Mouse (Mus musculus) 416B (cell line): ENCODE results near the gene Gtf2h5.
A peak's percentile ranks its signal among the peaks of the same experiment; 100 is the strongest.

Experiments used
- DNase-seq: peaks from one replicate; pipeline ENCODE4 v3.0.0; 2011; ENCODE audit warnings: low read depth

Gene Gtf2h5

GRCm38 (mm10) chr17:6079287-6080122, at the start of gene Gtf2h5, which contains the start of gene Serac1:
Gene Gtf2h5 (plus strand): TSS chr17:6079786.
Gene Serac1 (minus strand): TSS chr17:6079741.
- peak; percentile 96 for DNase-seq

GRCm38 (mm10) chr17:6035661-6036060, 43.9 kb upstream of the Gtf2h5 start:
- DNase-seq = no peak

DNA sequence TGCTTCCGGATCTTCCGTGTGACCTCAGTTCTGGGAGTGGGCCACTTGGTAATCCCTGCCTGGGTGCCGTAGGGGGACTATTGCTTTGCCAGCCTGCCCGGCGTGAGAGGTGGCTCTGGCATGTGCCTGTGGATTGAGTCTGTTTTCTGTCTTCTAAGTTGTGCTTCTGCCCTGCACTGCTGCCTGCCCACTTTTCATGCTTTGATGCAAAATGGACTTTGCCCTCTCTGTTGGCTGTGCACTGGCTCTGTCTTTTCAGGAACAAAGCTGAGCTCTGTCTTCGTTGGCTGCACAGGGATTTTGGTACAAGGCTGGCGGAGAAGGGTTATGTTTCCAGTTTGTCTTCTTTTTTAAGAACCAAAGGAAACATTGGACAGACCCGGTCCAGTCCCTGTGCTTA, 43.1 kb upstream of the Gtf2h5 start:
- no peak for DNase-seq

GRCm38 (mm10) chr17:6036872-6037271, 42.7 kb upstream of the Gtf2h5 start:
- no peak for DNase-seq

DNA sequence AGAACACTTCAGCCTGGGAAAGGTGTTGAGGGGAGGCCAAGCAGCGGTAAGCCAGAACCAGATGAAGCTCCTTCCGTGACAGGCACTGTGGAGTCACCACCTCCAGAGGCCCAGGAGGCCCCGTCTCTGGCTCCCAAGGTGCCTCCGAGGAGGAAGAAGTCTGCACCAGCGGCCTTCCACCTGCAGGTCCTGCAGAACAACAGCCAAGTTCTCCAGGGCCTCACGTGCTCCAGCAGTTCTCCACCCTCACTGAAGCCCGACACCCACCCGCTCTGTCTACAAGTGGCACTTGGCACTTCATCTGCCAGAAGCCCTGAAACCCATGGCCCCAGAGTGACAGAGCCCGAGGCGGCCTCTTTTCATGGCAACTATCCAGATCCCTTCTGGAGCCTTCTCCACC, 42.1 kb upstream of the Gtf2h5 start:
- no peak for DNase-seq

DNA sequence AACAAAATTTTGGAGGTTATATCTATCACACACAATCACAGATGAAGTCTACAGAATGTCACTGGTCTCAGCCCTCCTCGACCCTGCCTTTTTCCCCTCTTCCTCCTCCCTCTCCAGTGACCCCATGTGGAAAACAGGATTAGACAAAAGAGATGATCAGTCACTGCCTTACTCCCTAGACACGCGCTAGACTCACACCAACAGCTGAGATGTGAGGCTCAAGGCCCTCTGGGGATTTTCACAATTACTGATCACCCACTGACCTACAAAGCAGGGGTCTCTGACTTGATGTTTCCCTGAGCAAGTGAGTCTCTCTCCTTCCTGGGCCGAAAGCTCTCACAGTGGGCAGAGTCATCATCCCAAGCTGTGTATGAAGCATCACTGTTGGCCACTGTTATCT, 26.8 kb upstream of the Gtf2h5 start:
- DNase-seq = no peak

- DNase-seq = peak; percentile 90
Observed at GRCm38 (mm10) chr17:6054934-6055355, 24.6 kb upstream of the Gtf2h5 start.

- no peak for DNase-seq
Observed at GRCm38 (mm10) chr17:6062793-6063192, 16.8 kb upstream of the Gtf2h5 start.

GRCm38 (mm10) chr17:6063532-6063931, 16.1 kb upstream of the Gtf2h5 start:
- no peak for DNase-seq

GRCm38 (mm10) chr17:6066021-6066420, 13.6 kb upstream of the Gtf2h5 start:
- DNase-seq = no peak

GRCm38 (mm10) chr17:6067613-6068012, 12.0 kb upstream of the Gtf2h5 start:
- no peak for DNase-seq

DNA sequence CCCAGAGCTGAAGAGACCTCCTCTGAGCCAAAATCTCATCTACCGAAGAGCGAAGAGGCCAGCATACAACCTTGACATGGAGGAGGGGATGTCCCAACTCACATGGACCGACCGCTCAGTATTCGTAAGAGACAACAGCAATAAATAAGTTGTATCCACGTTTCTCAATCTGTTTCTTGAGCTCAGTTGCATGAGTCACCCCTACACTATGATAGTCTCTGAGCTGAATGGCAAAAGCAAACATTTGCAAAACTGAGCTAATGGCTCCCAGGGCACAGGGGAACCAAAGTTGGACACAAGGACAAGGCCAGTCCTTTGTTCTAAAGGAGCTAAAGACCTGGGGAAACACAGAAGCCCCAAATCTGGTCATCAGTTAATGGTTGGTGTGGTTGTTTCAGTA, 9.7 kb upstream of the Gtf2h5 start:
- no peak for DNase-seq

DNA sequence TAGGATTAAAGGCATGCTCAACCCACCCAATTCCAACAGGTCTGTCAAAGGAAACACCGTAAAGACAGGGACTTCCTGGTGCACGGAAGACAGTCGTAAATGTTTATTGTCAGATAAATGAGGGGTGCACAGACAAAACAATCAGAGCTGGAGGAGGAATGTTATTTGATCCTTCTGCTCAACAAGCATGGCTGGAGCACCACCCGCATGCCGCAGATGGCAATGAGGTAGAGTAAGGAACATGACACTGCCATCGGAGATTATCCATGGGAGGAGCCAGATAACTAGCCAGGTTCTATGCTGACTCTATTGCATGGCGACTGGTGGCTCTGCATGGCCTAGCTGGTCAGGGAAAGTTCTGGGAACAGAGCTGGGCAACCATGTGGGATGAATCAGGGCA, 6.2 kb upstream of the Gtf2h5 start:
- no peak for DNase-seq

- no peak for DNase-seq
Observed at GRCm38 (mm10) chr17:6083323-6083890, 3.8 kb downstream of the Gtf2h5 start.

DNA sequence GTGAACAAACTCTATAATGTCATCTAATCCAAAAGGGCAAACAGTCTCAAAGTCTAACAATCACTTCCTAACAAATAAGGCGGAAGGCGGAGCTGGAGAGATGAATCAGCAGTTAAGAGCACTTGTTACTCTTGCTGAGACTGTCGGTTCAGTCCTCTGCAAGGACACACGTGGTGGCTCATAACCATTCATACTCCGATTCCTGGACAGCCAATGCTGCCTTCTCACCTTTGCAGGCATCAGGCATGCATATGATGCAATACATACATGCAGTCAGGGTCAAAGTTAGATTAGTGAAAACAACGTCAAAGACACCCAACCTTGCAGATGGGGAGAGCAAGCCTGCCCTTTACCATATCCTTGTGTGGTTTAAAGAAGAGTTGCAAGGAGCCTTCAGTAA, 12.0 kb downstream of the Gtf2h5 start:
- no peak for DNase-seq

- peak; percentile 39 for DNase-seq
Observed at GRCm38 (mm10) chr17:6095579-6095978, 16.0 kb downstream of the Gtf2h5 start.

GRCm38 (mm10) chr17:6097884-6098283, 18.3 kb downstream of the Gtf2h5 start:
- DNase-seq = peak; percentile 77

- no peak for DNase-seq
Observed at GRCm38 (mm10) chr17:6102287-6102686, 22.7 kb downstream of the Gtf2h5 start.

GRCm38 (mm10) chr17:6103566-6103965, 24.0 kb downstream of the Gtf2h5 start:
- no peak for DNase-seq

DNA sequence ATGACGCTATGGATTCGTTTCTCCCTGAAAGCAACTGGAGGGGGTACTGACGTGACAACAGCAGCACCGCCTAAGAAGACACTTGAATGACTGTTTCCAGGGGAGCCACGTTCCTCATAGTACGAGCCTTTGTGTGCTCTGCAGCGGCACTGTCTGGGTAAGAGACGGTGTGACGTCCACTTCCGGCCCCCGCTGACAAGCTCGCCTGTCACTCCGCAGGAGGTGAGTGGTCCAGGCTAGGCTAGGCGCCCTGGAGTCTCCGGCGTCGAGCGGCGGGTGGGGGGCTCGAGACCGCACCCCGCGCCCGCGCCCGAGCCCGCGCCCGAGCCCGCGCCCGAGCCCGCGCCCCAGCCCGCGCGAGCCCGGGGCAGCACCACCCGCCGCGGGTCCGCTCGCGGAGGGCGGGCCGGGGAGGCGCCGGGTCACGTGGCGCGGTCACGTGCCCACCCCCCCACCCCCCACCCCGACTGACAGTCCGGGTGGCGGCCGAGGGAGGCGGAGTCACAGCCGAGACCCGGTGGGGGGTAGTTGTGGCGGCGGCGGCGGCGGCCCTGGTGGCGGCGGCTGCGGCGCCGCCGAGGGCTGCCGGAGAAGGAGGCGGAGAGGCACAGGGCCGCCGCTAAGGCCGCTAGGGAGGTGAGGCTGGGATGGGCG, 26.9 kb downstream of the Gtf2h5 start, which contains the start of gene Tulp4:
Tulp4 (plus strand) TSS at position 77 of the 654 bp plus-strand sequence.
- DNase-seq = peak; percentile 90

- peak; percentile 53 for DNase-seq
Observed at GRCm38 (mm10) chr17:6107015-6107601, 27.5 kb downstream of the Gtf2h5 start.

- DNase-seq = no peak
Observed at GRCm38 (mm10) chr17:6108175-6108574, 28.6 kb downstream of the Gtf2h5 start.

- DNase-seq = peak; percentile 68
Observed at GRCm38 (mm10) chr17:6110956-6111355, 31.4 kb downstream of the Gtf2h5 start.
